Mouse (Mus musculus) E14TG2a.4 (cell line): ENCODE measurements around the gene Olfr898.

Source experiments
- H3K27me3 ChIP-seq: 2 replicates; pipeline ENCODE4 v1.6.1; 2014; ENCODE audit warnings: low read length, control low read depth; ENCODE audit not compliant: insufficient read depth
- H3K36me3 ChIP-seq: 2 replicates; pipeline ENCODE4 v1.6.1; 2014; ENCODE audit warnings: low read length, control low read depth; ENCODE audit not compliant: insufficient read depth
- H3K4me1 ChIP-seq: replicated peaks from 2 replicates; pipeline ENCODE4 v1.6.1; 2014; ENCODE audit warnings: low read depth, low read length, control low read depth
- H3K4me3 ChIP-seq: replicated peaks from 2 replicates; pipeline ENCODE4 v1.5.1; 2014; ENCODE audit warnings: mild to moderate bottlenecking, low read length
- H3K9me3 ChIP-seq: 2 replicates; pipeline ENCODE4 v1.6.1; 2014; ENCODE audit warnings: low read length, control low read depth
- CTCF ChIP-seq: conservative IDR thresholded peaks from 2 replicates; pipeline ENCODE4 v1.5.1; 2014; ENCODE audit warnings: low read length
- NANOG ChIP-seq: IDR thresholded peaks from 2 replicates; pipeline ENCODE4 v1.6.1; 2014; ENCODE audit warnings: borderline replicate concordance, low read length, mixed read lengths
- POU5F1 ChIP-seq: IDR thresholded peaks from 2 replicates; pipeline ENCODE4 v1.6.1; 2014; ENCODE audit warnings: low read length, borderline replicate concordance

The Olfr898 gene

DNA sequence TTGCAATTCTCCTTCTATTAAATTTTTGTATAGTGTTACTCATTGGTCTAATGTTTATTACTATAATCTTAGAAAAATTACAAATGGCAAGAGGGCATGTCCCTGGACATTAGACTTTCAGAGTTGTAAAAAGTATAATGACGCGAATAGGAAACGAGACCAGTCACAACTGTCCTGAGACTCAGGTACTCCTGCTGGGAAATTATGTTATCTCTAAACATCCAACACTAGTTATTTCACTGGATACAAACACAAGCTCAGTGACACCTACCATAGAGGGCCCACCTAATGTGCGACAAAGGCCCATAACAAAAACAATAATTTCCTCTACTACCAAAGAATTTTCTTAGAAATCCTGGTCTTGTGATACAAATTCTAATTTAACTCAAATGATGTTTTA is at the start of gene Olfr898:
TSS of gene Olfr898 (plus strand) at position 301 of the 400 bp plus-strand sequence.
- no peak for TF ChIP-seq NANOG
- no peak for TF ChIP-seq POU5F1
- H3K4me1 ChIP-seq, result no peaks in the 10 kb centered on the region

DNA sequence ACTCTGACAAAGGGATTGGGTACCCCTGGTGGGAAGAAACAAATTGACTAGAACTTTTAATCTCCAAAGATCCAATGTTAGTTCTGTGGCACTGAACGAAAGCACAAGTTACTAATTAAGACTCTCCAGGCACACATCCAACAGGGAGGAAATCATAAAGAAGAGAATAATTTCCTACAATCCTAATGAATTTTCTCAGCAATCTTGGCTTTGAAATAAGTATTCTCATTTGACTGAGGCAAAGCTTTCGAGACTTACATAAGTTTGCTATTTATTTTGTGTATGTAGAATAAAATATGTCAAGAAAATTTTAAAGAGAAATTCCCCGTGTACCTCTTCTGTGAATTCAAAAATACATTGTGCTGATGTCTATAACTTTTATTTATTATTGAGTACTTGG is 19.5 kb upstream of the Olfr898 start, which contains the start of gene Olfr25:
TSS of gene Olfr25 (plus strand) at position 301 of the 400 bp plus-strand sequence.
- no peak within 1 kb of the TSS for H3K4me3 ChIP-seq
- TF ChIP-seq CTCF, result no peak
- no peak for TF ChIP-seq NANOG
- TF ChIP-seq POU5F1, result no peak
- H3K27me3 ChIP-seq, result no peaks in the 10 kb centered on the region
- no peaks in the 10 kb centered on the region for H3K4me1 ChIP-seq
- H3K9me3 ChIP-seq, result peaks cover 5% of the 10 kb centered on the region; the same call in 1 of the 2 replicates
- no peaks in the 10 kb centered on the region for H3K36me3 ChIP-seq

More for the DNA sequence above, at the start of gene Olfr898:
- 0 out of 2 replicates have a peak, but pooled peaks cover 7% of the 10 kb centered on the region for H3K9me3 ChIP-seq
- H3K36me3 ChIP-seq, result no peaks in the 10 kb centered on the region
- H3K27me3 ChIP-seq, result no peaks in the 10 kb centered on the region
- H3K4me3 ChIP-seq, result no peak within 1 kb of the TSS

DNA sequence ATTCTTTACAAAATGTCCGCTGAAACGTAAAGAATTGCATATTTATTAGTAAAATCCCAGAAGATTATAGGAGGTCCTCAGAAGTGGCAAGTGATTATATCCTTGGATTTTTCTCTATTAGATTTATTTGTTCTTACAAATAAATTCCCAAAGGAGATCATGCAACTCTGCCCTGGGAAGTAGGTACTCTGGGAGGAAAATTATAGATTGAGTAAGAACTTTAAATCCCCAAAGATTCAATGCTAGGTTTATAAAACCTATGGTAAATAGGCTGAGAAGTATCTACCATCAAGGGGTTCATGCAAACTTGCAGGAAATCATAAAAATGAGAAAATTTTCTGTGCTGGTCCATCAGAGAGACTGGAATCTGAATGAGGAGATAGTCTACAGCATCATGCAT is 18.4 kb downstream of the Olfr898 start, which contains the start of gene Olfr250:
TSS of gene Olfr250 (plus strand) at position 301 of the 400 bp plus-strand sequence.
- Histone ChIP-seq H3K4me3 (no peak within 1 kb of the TSS), H3K4me1 (no peaks in the 10 kb centered on the region), H3K27me3 (no peaks in the 10 kb centered on the region), H3K9me3 (no peaks in the 10 kb centered on the region), H3K36me3 (no peaks in the 10 kb centered on the region)
- TF ChIP-seq NANOG (no peak), CTCF (no peak), POU5F1 (no peak)

DNA sequence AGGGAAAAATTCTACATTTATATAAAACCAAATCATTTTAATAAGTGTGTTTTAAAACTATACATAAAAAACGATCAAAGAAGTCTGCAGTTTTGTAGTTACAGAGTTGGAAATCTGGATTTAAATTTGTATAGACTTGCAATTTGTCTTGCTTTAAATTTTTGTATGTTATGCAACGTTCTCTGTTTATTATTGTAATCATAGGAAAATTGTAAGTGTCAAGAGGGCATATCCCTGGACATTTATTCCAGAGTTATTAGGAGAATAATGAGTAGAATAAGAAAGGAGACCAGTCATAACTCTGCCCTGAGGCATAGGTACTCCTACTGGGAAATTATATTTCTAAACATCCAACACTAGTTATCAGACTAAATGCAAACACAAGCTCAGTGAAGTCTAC is 28.6 kb downstream of the Olfr898 start, which contains the start of gene Olfr251:
TSS of gene Olfr251 (plus strand) at position 301 of the 400 bp plus-strand sequence.
- Histone ChIP-seq H3K4me3 (no peak within 1 kb of the TSS), H3K9me3 (no peaks in the 10 kb centered on the region), H3K27me3 (no peaks in the 10 kb centered on the region), H3K36me3 (no peaks in the 10 kb centered on the region), H3K4me1 (no peaks in the 10 kb centered on the region)
- no peak for TF ChIP-seq NANOG
- TF ChIP-seq POU5F1, result no peak
- no peak for TF ChIP-seq CTCF

DNA sequence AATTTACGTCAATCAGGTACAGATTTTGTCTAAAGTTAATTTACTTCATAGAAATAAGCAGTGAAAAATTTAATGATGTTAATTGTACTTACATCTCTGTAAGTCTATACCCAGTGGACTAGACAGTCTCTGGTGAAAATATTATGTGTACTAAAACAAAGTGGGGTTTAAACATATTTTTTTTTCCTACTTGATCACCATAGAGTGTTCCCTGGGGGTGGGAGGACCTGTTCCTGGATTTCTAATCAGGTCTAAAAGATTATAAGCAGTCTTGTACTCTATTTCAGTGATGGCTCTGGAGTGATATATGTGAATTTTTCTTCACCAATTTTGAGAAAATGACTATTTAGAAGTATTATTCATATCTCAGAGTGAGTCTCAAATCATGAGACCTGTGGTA is 53.2 kb downstream of the Olfr898 start, which contains the start of gene Olfr147:
TSS of gene Olfr147 (plus strand) at position 301 of the 400 bp plus-strand sequence.
- peaks cover 5% of the 10 kb centered on the region for H3K4me1 ChIP-seq
- H3K27me3 ChIP-seq, result no peaks in the 10 kb centered on the region
- no peaks in the 10 kb centered on the region; the same call in 1 of the 2 replicates for H3K36me3 ChIP-seq
- TF ChIP-seq NANOG (no peak), POU5F1 (no peak), CTCF (no peak)
- H3K9me3 ChIP-seq, result peaks cover 5% of the 10 kb centered on the region; the same call in 1 of the 2 replicates
- no peak within 1 kb of the TSS for H3K4me3 ChIP-seq
